Mouse (Mus musculus): Measurements from ENCODE around the gene Tmem121b.

Tmem121b gene

DNA sequence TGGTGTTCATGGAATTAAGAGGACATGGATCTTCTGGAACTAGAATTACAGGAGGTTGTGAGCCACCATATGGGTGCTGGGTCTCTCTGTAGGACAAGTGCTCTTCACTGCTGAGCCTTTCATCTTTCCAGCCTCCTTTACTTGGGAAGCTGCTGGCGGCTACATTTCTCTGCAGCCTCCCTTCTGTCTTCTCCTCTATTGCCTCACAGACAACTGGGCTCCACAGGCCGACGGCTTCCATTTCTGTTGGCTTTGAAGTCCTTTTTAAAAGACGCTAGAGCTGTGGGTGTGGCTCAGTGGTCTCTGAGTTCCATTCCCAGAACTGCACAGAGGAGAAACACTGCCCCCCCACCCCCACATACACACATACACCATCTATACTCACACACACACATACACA, 28.2 kb downstream of the Tmem121b start:
- no peak for DNase-seq (ENCODE audit: low read depth, low spot score)

DNA sequence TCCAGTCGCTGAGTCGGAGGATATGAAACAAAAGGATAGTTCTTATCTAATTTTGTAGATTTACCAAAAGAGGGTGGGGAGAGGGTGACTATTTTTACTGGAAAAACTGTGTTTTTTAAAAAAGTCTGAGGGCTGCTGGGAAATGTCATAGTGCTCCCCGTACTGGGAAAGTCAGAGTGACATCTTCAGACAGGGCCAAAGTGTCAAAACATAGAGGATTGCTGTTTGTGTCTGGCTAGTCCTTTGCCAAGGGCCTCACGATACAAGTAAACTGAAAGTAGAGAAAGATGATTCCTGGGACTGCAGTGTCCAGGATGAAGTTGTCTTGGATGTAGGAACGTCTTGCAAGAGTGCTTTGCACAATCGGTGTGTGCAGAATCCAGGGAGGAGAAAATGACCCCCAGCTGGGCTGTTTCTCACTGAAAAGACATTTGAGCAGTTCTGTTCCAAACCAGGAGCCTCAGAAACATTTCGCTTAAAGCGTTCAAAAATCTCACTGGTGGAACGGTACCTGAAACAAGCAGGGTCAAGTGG, 29.1 kb downstream of the Tmem121b start:
- no peak for DNase-seq (ENCODE audit: low read depth, low spot score)

DNA sequence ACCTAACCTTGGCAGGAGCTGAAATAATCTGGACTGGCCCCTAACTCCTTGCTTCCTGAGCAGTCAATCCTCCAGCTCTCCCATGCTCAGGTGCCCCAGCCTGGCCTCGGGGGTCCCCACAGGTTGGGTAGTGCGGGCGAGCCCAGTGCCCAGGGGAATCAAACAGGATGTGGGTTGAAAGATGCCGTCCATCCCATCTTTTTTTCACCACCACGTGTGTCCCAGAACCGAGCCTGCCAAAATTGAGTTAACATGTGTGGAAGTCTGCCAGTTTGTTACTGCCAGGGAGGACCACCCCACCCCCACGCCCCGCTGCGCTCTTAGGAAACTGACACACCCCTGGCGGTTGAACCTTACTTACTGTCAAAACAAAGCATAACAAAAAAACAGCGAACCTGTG, 29.7 kb downstream of the Tmem121b start:
- DNase-seq (ENCODE audit: low read depth, low spot score): peak; percentile 88

DNA sequence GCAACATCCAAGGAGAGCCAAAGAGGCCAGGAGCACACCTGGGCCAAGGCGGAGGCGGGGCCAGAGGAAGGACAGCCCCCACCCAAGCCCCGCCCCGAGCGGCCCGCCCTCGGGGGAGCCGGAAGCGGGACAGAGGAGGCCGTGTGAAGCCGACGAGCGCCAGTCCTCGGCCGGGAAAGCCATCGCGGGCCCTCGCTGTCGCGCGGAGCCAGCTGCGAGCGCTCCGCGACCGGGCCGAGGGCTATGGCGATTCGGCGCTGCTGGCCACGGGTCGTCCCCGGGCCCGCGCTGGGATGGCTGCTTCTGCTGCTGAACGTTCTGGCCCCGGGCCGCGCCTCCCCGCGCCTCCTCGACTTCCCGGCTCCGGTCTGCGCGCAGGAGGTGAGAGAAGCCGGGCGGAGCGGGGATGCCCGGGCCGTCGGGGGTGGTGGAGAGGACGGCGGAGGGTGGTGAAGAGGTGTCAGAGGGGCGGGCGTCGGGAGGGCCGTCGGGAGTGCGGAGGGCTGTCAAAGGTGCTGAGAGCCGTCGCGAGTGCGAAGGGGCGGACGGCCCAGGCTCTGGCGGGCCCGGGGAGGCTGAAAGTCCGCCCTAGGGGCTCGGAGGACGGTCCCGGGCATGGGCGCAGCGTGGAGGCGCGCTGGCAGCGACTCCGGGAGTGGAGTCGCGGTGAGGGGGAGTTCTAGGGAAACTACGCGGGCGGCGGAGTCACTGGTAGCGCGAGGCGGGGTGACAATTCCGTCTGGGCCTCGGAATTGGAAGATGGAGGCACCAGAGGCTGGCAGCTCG, 30.3 kb downstream of the Tmem121b start, which contains the start of gene Il17ra:
Il17ra (plus strand) TSS at position 162 of the 786 bp plus-strand sequence.
- peak; percentile 54 for DNase-seq (ENCODE audit: low read depth, low spot score)

DNA sequence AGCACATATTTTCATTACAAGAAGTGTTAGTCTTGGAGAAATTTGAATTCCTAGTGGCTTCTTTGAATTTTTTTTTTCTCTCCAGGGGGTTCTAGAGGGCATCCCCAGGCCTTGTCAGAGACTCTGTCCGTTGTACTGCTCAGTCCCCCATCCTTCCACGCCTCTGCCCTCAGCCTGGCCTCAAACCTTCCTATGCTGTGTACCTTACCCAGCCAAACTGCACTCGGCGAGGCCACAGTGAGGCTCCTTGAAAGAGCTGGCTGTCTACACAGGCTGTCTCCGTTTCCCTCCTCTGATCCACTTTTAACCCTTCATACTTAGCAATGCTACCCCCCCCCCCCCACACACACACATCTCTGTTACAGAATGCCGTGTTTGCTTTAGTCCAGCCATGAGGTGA, 31.4 kb downstream of the Tmem121b start:
- no peak for DNase-seq (ENCODE audit: low read depth, low spot score)

DNA sequence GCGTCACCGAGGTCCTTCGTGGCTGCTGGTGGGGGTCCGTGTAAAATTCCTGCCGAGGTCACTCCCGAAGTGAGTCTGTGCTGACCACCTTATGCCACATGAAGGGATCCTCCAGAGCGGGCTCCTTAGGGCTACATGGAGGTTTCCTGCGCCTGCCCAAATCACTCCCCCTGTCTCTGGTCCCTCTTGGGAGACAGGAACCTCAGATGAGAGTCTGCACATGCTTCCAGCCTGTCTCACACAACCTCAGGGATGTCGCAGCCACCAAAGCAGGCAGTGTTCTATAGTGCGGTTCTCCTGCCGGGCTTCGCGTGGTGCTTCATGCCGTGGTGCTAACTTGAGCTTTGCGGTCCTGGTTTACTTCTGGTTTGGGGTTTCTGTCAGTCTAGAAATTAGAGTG, 32.4 kb downstream of the Tmem121b start:
- no peak for DNase-seq (ENCODE audit: low read depth, low spot score)

DNA sequence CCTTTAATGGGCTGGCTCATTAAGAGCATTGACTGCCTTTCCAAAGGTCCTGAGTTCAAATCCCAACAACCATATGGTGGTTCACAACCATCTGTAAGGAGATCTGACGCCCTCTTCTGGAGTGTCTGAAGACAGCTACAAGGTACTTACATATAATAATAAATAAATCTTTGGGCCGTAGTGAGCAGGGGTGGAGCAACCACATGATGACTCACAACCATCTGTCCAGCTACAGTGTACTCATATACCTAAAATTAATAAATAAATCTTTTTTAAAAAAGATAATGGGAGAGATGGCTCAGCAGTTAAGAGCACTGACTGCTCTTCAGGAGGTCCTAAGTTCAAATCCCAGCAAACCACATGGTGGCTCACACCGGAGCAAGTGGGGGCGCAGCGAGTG, 35.9 kb downstream of the Tmem121b start:
- peak; percentile 75 for DNase-seq (ENCODE audit: low read depth, low spot score)

DNA sequence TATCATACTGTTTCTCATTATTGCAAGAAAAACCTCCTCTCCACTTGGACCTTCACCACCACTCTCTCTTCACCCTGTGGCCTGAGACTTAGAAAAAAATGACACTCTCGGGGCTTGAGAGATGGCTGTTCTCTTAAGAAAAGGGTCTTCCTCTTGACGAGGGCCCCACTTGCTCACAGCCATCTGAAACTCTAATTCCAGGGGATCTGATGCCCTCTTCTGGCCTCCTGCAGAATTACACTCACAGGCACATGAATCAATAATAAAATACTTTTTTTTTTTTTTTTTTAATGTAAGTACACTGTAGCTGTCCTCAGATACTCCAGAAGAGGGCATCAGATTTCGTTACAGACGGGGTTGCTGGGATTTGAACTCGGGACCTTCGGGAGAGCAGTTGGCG, 36.5 kb downstream of the Tmem121b start:
- DNase-seq (ENCODE audit: low read depth, low spot score): peak; percentile 54

DNA sequence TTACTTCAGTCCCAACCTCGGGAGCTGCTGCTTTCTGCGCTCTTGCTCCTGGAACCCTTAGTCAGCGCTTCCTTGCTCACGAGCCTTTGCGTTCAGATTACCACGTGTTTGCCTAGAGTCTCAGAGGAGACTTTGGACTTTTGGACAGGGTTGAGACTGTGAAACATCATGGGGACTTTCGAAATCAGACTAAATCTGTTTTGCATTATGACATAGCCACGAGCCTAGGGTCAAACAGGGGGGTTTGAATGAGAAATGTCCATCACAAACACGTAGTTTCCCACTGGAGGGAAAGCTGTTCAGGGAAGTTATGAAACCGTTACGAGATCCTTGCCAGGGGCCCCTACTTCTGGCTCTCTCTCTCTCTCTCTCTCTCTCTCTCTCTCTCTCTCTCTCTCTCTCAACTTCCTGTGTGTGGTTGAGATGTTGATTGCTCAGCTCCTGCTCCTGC, 39.0 kb downstream of the Tmem121b start:
- peak; percentile 80 for DNase-seq (ENCODE audit: low read depth, low spot score)

DNA sequence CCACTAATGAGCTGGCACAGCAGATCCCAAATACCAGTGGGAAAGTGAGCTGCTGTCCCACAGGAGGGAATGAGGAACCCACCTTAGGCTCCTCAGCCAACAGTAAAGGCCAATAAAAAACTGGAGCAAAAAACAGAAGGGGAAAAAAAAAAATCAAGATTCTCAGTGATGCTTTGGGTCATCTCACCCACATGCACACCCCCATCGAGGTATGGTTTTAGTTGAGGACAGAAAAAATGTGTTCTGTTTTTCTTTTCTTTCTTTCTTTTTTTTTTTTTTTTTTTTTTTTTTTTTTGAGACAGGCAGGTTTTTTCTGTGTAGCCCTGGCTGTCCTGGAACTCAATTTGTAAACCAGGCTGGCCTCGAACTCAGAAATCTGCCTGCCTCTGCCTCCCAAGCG, 40.1 kb downstream of the Tmem121b start:
- no peak for DNase-seq (ENCODE audit: low read depth, low spot score)

DNA sequence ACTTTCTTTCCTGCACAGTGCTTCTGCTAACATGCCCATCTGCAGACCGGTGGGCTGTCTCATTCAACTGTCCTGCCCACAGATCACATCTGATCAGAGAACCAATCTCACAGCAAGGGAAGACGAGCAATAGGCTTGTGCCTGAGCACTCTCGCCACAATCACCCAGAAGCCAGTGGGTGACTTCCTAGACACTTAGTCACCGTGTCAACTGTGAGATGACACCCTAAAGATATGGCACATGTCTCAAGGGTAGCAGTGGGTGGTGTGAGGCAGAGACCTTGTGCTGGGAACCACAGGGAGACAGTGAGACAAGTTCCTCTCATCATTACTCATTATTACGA, 40.5 kb downstream of the Tmem121b start:
- peak; percentile 52 for DNase-seq (ENCODE audit: low read depth, low spot score)

DNA sequence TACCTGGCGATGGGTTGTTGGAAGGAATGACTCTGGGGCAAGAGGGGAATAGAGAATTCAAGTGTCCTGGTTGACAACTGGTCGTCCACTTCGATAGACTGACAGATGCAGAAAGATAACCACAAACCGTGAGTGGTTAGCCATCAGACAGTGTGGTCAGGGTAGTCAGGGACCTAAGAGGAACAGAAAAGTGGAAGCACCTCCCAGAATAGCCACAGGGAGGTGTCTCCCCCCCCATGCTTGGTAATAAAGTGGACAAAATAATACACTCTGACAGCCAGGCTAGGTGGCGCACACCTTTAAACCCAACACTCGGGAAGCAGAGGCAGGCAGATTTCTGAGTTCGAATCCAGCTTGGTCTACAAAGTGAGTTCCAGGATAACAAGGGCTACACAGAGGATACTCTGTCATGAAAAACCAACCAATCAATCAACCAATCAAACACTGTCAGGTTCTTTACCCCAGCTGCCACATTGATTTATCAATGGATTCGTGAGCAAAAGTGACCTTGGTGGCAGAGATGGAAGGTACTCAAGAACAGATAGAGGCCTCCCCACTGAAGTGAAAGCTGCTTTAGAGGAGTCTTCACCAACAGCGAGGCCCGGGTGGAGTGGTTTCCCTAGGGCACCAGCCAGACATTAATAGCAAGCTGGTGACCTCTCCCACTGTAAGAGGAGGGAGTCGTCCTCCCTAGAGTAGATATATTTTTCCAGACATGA, 41.1 kb downstream of the Tmem121b start:
- DNase-seq (ENCODE audit: low read depth, low spot score): no peak

DNA sequence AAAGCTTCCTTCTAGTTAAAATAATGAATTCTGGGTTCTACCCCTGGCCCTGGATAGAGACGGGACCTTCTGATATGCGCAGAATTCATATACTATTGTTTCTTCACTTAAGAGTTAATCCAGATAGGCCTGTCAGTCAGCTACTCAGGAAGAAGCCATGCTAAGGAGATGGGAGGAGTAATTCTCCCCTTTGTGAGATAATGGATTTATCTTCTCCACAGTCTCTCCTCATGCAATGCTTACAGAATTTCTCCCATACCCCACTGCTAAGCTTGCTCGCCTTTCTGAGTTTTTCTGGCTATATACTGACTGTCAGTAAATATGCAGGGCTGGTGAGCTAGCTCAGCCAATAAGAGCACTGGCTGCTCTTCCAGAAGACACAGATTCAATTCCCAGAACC, 43.4 kb downstream of the Tmem121b start:
- no peak for DNase-seq (ENCODE audit: low read depth, low spot score)

DNA sequence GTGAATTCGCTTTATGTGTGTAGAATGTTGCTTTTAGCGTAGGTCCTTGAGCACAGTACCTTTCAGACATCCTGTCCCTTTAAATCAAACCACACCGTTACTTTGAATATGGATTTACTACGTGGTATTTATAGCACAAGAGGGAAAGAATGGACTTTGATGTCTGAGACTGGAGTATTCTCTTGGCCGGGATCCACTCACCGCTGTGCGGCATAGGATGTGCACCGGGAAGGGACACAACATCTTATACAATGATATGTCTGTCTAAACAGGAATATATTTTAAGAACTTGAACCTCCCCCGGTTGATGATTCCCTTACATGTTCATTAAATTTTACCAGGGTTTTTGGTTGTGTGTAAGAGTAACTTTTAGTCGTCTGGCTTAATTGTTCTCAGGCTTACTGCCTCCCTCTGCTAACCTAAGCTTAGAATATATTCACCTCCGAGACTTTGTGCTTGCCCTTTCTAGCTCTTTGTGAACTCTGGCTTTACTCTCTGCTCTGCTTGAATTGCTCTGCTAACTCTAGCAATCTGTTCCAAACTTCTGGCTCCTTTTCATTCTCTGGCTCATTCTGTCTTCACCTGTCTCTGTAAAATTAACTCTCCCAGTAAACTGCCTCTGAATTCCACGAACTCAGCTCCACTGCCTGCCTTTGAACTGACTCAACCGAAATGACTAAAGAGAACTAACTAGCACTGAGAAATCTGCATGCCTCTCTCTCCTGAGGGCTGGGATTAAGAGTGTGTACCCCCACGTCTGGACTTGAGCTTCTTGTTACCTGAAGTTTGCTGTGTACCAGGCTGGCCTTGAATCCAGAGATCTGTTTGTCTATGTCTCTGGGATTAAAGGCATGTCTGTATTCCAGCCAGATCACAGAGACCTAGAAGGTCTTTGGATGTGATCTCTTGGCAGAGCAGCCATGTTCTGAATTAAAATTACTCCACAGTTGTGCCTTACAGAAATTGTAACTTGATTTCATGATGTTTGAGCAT, 49.9 kb downstream of the Tmem121b start:
- DNase-seq (ENCODE audit: low read depth, low spot score): no peak

DNA sequence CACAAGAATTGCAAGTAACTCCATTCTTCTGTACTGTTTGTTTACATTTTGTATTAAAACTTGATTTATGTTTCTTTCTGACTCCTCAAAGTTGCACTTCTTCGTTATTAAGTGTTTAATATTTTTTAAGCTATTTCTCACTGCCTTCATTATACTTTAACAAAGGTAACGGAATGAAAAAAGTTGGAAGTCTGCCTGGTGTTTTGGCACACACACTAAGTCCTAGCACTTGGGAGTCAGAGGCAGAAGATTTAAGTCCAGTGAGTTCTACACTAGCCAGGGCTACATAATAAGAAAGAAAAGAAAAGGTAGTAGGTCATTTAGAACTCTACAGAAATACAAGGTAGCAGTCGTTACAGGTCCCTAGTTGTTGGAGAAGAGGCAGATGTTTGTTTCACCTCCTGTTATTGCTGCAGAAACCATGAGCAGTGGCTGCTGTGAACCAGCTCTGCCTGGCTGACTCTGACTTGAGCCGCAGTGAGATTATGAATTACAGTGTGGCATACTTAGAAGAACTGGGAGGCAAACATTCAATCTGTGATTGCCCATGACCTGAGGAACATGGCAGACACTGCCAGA, 51.3 kb downstream of the Tmem121b start:
- DNase-seq (ENCODE audit: low read depth, low spot score): no peak
